ENCODE assay signal across 12 mouse cellular contexts in the genomic region with DNA sequence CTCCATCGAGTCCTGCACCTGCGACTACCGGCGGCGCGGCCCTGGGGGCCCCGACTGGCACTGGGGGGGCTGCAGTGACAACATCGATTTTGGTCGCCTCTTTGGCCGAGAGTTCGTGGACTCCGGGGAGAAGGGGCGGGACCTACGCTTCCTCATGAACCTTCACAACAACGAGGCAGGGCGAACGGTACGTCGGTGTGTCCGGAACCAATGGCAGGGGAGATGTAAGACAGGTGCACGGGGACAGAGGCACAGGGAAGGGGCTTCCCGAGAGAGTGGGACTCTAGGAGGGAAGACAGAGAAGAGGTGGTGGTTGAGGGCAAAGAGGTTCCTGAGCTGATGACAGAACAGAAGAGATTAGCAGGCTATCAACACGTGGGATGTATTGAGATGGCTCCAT. TPM values are rescaled to one million over a fixed set of nuclear protein-coding genes. Genes with fewer than 3 reads are reported as not detected.
DNase-seq lines count a peak whose midpoint lies in the region; ATAC-seq and TF ChIP-seq lines count a peak whose summit lies in the region.
"Had no signal": no experiment of that assay in that cellular context is flagged by ENCODE, and none has a peak within 500 bp of the region (broad histone marks: within the 10 kb centered on the region; RNA-seq: fewer than 3 reads in every experiment).

No protein-coding gene starts in this region.

- peak overlapping the region in 1 of 2 experiments; percentile 31; a peak in 1 of 4 replicates for H3K4me3 ChIP-seq in heart, embryonic 14.5 days (ENCODE audit: control insufficient read depth in 1 of 2, insufficient read depth in 1 of 2, low read depth in 1 of 2, low read length in 2 of 2)
- peak overlapping the region in 1 of 3 experiments; percentile 43 for H3K4me3 ChIP-seq in CH12.LX (replicated peaks in 1 of 3; ENCODE audit: low read depth in 2 of 3, low read length in 2 of 3, poor library complexity in 1 of 3)
- 0 out of 2 replicates have a peak overlapping the region, but pooled peaks have one; percentile 13 for H3K4me3 ChIP-seq in embryonic facial prominence, embryonic 15.5 days (replicated peaks)
- peak overlapping the region; percentile 29 for H3K4me3 ChIP-seq in midbrain, embryonic 12.5 days

- DNase-seq in heart, postnatal 36 days = no peak
- no peak for DNase-seq in CH12.LX (ENCODE audit: extremely low read depth)
- DNase-seq in yolk sac, embryonic 10.5 days (ENCODE audit: low spot score) = no peak
- no peak for DNase-seq in ovary, adult 18-20 months (ENCODE audit: low spot score)
- DNase-seq in spleen, postnatal 36 days (ENCODE audit: low spot score in 2 of 2) = no peak
- DNase-seq: adrenal gland, postnatal 25 days had no signal

- H3K4me2 ChIP-seq in heart, embryonic 14.5 days (ENCODE audit: low read length) = peak overlapping the region; percentile 57; the same call in 1 of the 2 replicates
- H3K4me2 ChIP-seq in CH12.LX (ENCODE audit: insufficient read depth, low read depth, poor library complexity, severe bottlenecking) = peak overlapping the region; percentile 73; the same call in 1 of the 2 replicates
- H3K4me2 ChIP-seq in embryonic facial prominence, embryonic 15.5 days (replicated peaks) = 0 out of 2 replicates have a peak overlapping the region, but pooled peaks have one; percentile 6
- 0 out of 2 replicates have a peak overlapping the region, but pooled peaks have one; percentile 24 for H3K4me2 ChIP-seq in midbrain, embryonic 12.5 days (replicated peaks)

- H3K9ac ChIP-seq in heart, embryonic 14.5 days (ENCODE audit: low read length) = no peak overlapping the region
- H3K9ac ChIP-seq in CH12.LX (ENCODE audit: insufficient read depth, low read depth) = no peak overlapping the region
- no peak overlapping the region for H3K9ac ChIP-seq in embryonic facial prominence, embryonic 15.5 days
- H3K9ac ChIP-seq in midbrain, embryonic 12.5 days (replicated peaks) = no peak overlapping the region; the same call in 1 of the 2 replicates
- H3K9ac ChIP-seq: liver, embryonic 14.5 days had no signal

- no peak for TF ChIP-seq RAD21 in CH12.LX (IDR thresholded peaks at IDR 0.05; ENCODE audit: low read depth, low read length)

- no peaks in the 10 kb centered on the region for H3K9me3 ChIP-seq in heart, embryonic 14.5 days (ENCODE audit: control insufficient read depth, low read length)
- peaks cover 23% of the 10 kb centered on the region for H3K9me3 ChIP-seq in CH12.LX (replicated peaks; ENCODE audit: low read length)
- H3K9me3 ChIP-seq in embryonic facial prominence, embryonic 15.5 days (replicated peaks) = no peaks in the 10 kb centered on the region
- H3K9me3 ChIP-seq in midbrain, embryonic 12.5 days = no peaks in the 10 kb centered on the region

- peaks cover 100% of the 10 kb centered on the region for H3K27me3 ChIP-seq in heart, embryonic 14.5 days (ENCODE audit: control insufficient read depth, insufficient read depth, low read length)
- peaks cover 67% of the 10 kb centered on the region for H3K27me3 ChIP-seq in CH12.LX (replicated peaks)
- peaks cover 95% of the 10 kb centered on the region for H3K27me3 ChIP-seq in embryonic facial prominence, embryonic 15.5 days
- peaks cover 100% of the 10 kb centered on the region for H3K27me3 ChIP-seq in midbrain, embryonic 12.5 days

- peaks cover 3 to 39% of the 10 kb centered on the region in 2 experiments; a peak in 3 of 4 replicates for H3K4me1 ChIP-seq in heart, embryonic 14.5 days (ENCODE audit: control insufficient read depth in 2 of 2, insufficient read depth in 2 of 2, low read length in 2 of 2)
- H3K4me1 ChIP-seq in CH12.LX (ENCODE audit: control insufficient read depth in 1 of 2, insufficient read depth in 2 of 2) = peaks cover 33 to 39% of the 10 kb centered on the region in 2 experiments
- peaks cover 35% of the 10 kb centered on the region for H3K4me1 ChIP-seq in embryonic facial prominence, embryonic 15.5 days
- peaks cover 35% of the 10 kb centered on the region for H3K4me1 ChIP-seq in midbrain, embryonic 12.5 days

- no peak for TF ChIP-seq POLR2A in CH12.LX (IDR thresholded peaks at IDR 0.05; ENCODE audit: low read depth, low read length)

- no peak for TF ChIP-seq EP300 in CH12.LX (IDR thresholded peaks at IDR 0.05; ENCODE audit: low read length)

- no peak for ATAC-seq in heart, embryonic 14.5 days (ENCODE audit: insufficient number of reproducible peaks, insufficient read depth, low FRiP score, low read depth)
- no peak for ATAC-seq in embryonic facial prominence, embryonic 15.5 days (ENCODE audit: insufficient number of reproducible peaks, low FRiP score, low TSS enrichment, low read depth)
- ATAC-seq in midbrain, embryonic 12.5 days (ENCODE audit: low FRiP score, low read depth) = no peak

- 2% methylated on average over 23 of the region's 23 CpGs for WGBS in heart, embryonic 14.5 days
- WGBS in embryonic facial prominence, embryonic 15.5 days = under 1% methylated on average over 23 of the region's 23 CpGs
- WGBS in midbrain, embryonic 12.5 days = under 1% methylated on average over 23 of the region's 23 CpGs

- intact Hi-C loops in heart, postnatal 36 days (cut with DNase I) = loop anchor here (5.0 kb wide), 1 partner anchor 79 kb away; no protein-coding TSS in a partner anchor

- in situ Hi-C loops in CH12.LX (cut with MboI; ENCODE audit: low pct_ligation_motif_present, low pct_unique_long_range_greater_than_20kb, low sequenced_read_pairs) = no loop called here

- no peaks in the 10 kb centered on the region for H3K79me2 ChIP-seq in CH12.LX (replicated peaks; ENCODE audit: control insufficient read depth, extremely low read depth, insufficient read depth, poor library complexity, severe bottlenecking)

- TF ChIP-seq CTCF in CH12.LX (conservative IDR thresholded peaks at IDR 0.05 in 1 of 2, IDR thresholded peaks at IDR 0.05 in 1 of 2; ENCODE audit: low read depth in 2 of 2, low read length in 2 of 2) = no peak

- no peaks in the 10 kb centered on the region for H3K36me3 ChIP-seq in heart, embryonic 14.5 days (ENCODE audit: control insufficient read depth, insufficient read depth, low read length)
- H3K36me3 ChIP-seq in CH12.LX (replicated peaks in 1 of 2; ENCODE audit: control insufficient read depth in 1 of 2, insufficient read depth in 1 of 2, low read length in 1 of 2) = no peaks in the 10 kb centered on the region
- no peaks in the 10 kb centered on the region for H3K36me3 ChIP-seq in embryonic facial prominence, embryonic 15.5 days
- H3K36me3 ChIP-seq in midbrain, embryonic 12.5 days = no peaks in the 10 kb centered on the region

- H3K27ac ChIP-seq in heart, embryonic 14.5 days (replicated peaks in 1 of 2; ENCODE audit: control insufficient read depth in 1 of 2, insufficient read depth in 1 of 2, low read depth in 2 of 2, low read length in 2 of 2) = no peak overlapping the region
- H3K27ac ChIP-seq in CH12.LX (ENCODE audit: insufficient read depth, low read depth) = no peak overlapping the region
- H3K27ac ChIP-seq in embryonic facial prominence, embryonic 15.5 days (replicated peaks) = no peak overlapping the region
- H3K27ac ChIP-seq in midbrain, embryonic 12.5 days (replicated peaks) = 0 out of 2 replicates have a peak overlapping the region, but pooled peaks have one; percentile 21
- H3K27ac ChIP-seq: liver, embryonic 14.5 days had no signal

- dilution Hi-C loops in CH12.LX (cut with MboI; ENCODE audit: extremely low pct_ligation_motif_present, extremely low pct_unique_long_range_greater_than_20kb, low sequenced_read_pairs) = no loop called here

RNA-seq across cellular contexts. Expression of gene Wnt1, which starts 2.1 kb away (rescaled TPM):
- not detected in 2 replicates for polyA plus RNA-seq in heart, embryonic 14.5 days (2014; fragmentation: Nextera tagmentation; extraction: Ambion mirVana)
- total RNA-seq in heart, postnatal 36 days (2021) = not detected
- total RNA-seq in CH12.LX (2012; rRNA removed) = not detected in 2 replicates
- not detected in 2 replicates for total RNA-seq in CH12.LX (2014; rRNA removed)
- not detected in 2 replicates for polyA plus RNA-seq in CH12.LX (2012; ENCODE audit: insufficient read length, low read depth)
- 0.07 TPM in 1 of 2 replicates, not detected in the other for polyA plus RNA-seq in embryonic facial prominence, embryonic 15.5 days (2015; fragmentation: Nextera tagmentation; extraction: Ambion mirVana)
- polyA plus RNA-seq in midbrain, embryonic 12.5 days (2016; fragmentation: Nextera tagmentation; extraction: Ambion mirVana) = 8.7 and 13.1 TPM in 2 replicates
- total RNA-seq: adrenal gland, postnatal 25 days; ES-E14 had no signal
- polyA plus RNA-seq: intestine, embryonic 14.5 days; liver, embryonic 14.5 days had no signal

RNA-seq across cellular contexts. Expression of gene Wnt10b, which starts 13.8 kb away (rescaled TPM):
- polyA plus RNA-seq in heart, embryonic 14.5 days (2014; fragmentation: Nextera tagmentation; extraction: Ambion mirVana) = not detected in 2 replicates
- total RNA-seq in heart, postnatal 36 days (2021) = under 1 TPM; 0.27 to 0.33 TPM
- total RNA-seq in CH12.LX (2012; rRNA removed) = 19.1 and 25.4 TPM in 2 replicates
- total RNA-seq in CH12.LX (2014; rRNA removed) = 61.6 and 64.4 TPM in 2 replicates
- polyA plus RNA-seq in CH12.LX (2012; ENCODE audit: insufficient read length, low read depth) = 56.2 and 58.0 TPM in 2 replicates
- polyA plus RNA-seq in embryonic facial prominence, embryonic 15.5 days (2015; fragmentation: Nextera tagmentation; extraction: Ambion mirVana) = 6.0 and 8.0 TPM in 2 replicates
- polyA plus RNA-seq in midbrain, embryonic 12.5 days (2016; fragmentation: Nextera tagmentation; extraction: Ambion mirVana) = 0.14 and 0.34 TPM in 2 replicates

RNA-seq across cellular contexts. Expression of gene Ddn, which starts 17.5 kb away (rescaled TPM):
- polyA plus RNA-seq in heart, embryonic 14.5 days (2014; fragmentation: Nextera tagmentation; extraction: Ambion mirVana) = 0.22 and 0.51 TPM in 2 replicates
- under 1 TPM; 0.22 to 0.35 TPM for total RNA-seq in heart, postnatal 36 days (2021)
- total RNA-seq in CH12.LX (2012; rRNA removed) (0.04 TPM in 1 of 2 replicates, not detected in the other), CH12.LX (2014; rRNA removed) (not detected in 2 replicates)
- polyA plus RNA-seq in CH12.LX (2012; ENCODE audit: insufficient read length, low read depth) = 0.08 TPM in 1 of 2 replicates, not detected in the other
- 0.04 and 0.05 TPM in 2 replicates for polyA plus RNA-seq in embryonic facial prominence, embryonic 15.5 days (2015; fragmentation: Nextera tagmentation; extraction: Ambion mirVana)
- polyA plus RNA-seq in midbrain, embryonic 12.5 days (2016; fragmentation: Nextera tagmentation; extraction: Ambion mirVana) = 0.61 and 1.3 TPM in 2 replicates
- polyA plus RNA-seq: intestine, embryonic 14.5 days had no signal

RNA-seq across cellular contexts. Expression of gene Arf3, which starts 28.8 kb away (rescaled TPM):
- polyA plus RNA-seq in heart, embryonic 14.5 days (2014; fragmentation: Nextera tagmentation; extraction: Ambion mirVana) = 26.7 and 31.9 TPM in 2 replicates
- 10 to 100 TPM; 20.8 to 20.9 TPM for total RNA-seq in heart, postnatal 36 days (2021)
- 32.5 and 33.8 TPM in 2 replicates for total RNA-seq in CH12.LX (2012; rRNA removed)
- 33.9 and 41.0 TPM in 2 replicates for total RNA-seq in CH12.LX (2014; rRNA removed)
- polyA plus RNA-seq in CH12.LX (2012; ENCODE audit: insufficient read length, low read depth) = 158 and 182 TPM in 2 replicates
- polyA plus RNA-seq in embryonic facial prominence, embryonic 15.5 days (2015; fragmentation: Nextera tagmentation; extraction: Ambion mirVana) = 52.6 and 53.3 TPM in 2 replicates
- 56.0 and 64.4 TPM in 2 replicates for polyA plus RNA-seq in midbrain, embryonic 12.5 days (2016; fragmentation: Nextera tagmentation; extraction: Ambion mirVana)

RNA-seq across cellular contexts. Expression of gene Prkag1, which starts 39.5 kb away (rescaled TPM):
- polyA plus RNA-seq in heart, embryonic 14.5 days (2014; fragmentation: Nextera tagmentation; extraction: Ambion mirVana) = 82.0 and 85.5 TPM in 2 replicates
- 100 to 1,000 TPM in 1 of 2 experiments, 10 to 100 TPM in 1; 99.8 to 112 TPM for total RNA-seq in heart, postnatal 36 days (2021)
- total RNA-seq in CH12.LX (2012; rRNA removed) (49.4 and 63.2 TPM in 2 replicates), CH12.LX (2014; rRNA removed) (87.5 and 89.4 TPM in 2 replicates)
- 66.1 and 73.2 TPM in 2 replicates for polyA plus RNA-seq in CH12.LX (2012; ENCODE audit: insufficient read length, low read depth)
- 90.5 and 91.9 TPM in 2 replicates for polyA plus RNA-seq in embryonic facial prominence, embryonic 15.5 days (2015; fragmentation: Nextera tagmentation; extraction: Ambion mirVana)
- polyA plus RNA-seq in midbrain, embryonic 12.5 days (2016; fragmentation: Nextera tagmentation; extraction: Ambion mirVana) = 83.1 and 85.9 TPM in 2 replicates

Comparison
In these comparisons a context has a peak if more than half of its experiments do, and no peak if none do; other contexts are left out.
1. H3K4me2 ChIP-seq: peak in every context shown above with its lines; median percentile 73 in CH12.LX; 57 in heart, embryonic 14.5 days; 24 in midbrain, embryonic 12.5 days; 6 in embryonic facial prominence, embryonic 15.5 days.